Mouse (Mus musculus) spleen, adult 18-20 months (tissue): ENCODE data around the gene Gabra5.

Experiments used
- DNase-seq, 2 experiments: peaks; one replicate each; pipeline ENCODE4 v3.0.0; 2022; ENCODE audit warnings: mixed read lengths in 2 of 2

Gabra5 gene

GRCm38 (mm10) chr7:57386517-57387340 lies 123.1 kb downstream of the Gabra5 start, which contains the start of gene Gabrg3:
Gene Gabrg3 (minus strand): TSS chr7:57387188.
- DNase-seq = no peak

- no peak for DNase-seq
These were observed 125.7 kb downstream of the Gabra5 start for GRCm38 (mm10) chr7:57384112-57384511.

GRCm38 (mm10) chr7:57366013-57366390 lies 143.9 kb downstream of the Gabra5 start:
- DNase-seq = no peak

GRCm38 (mm10) chr7:57365134-57366012 lies 144.5 kb downstream of the Gabra5 start:
- no peak for DNase-seq

GRCm38 (mm10) chr7:57363812-57364211 lies 146.0 kb downstream of the Gabra5 start:
- DNase-seq = no peak

GRCm38 (mm10) chr7:57357871-57358540 lies 151.9 kb downstream of the Gabra5 start:
- no peak for DNase-seq
